Mouse (Mus musculus) stomach, embryonic 14.5 days (tissue): ENCODE results near the gene Hadha. TPM values are rescaled to one million over a fixed set of nuclear protein-coding genes. Genes with fewer than 3 reads are reported as not detected.

Source experiments
- ATAC-seq: fragments of 200-750 bp; cut with Nextera tagmentation; 2 replicates; pipeline ENCODE4 v1.8.0; 2017; ENCODE audit warnings: low read depth, moderate TSS enrichment; ENCODE audit not compliant: insufficient number of reproducible peaks, insufficient read depth, low FRiP score
- H3K27ac ChIP-seq: fragments of 300-500 bp; sonication (generic); 2 replicates; pipeline ENCODE4 v1.5.1; 2014; ENCODE audit warnings: mild to moderate bottlenecking, low read length, moderate library complexity, mixed read lengths
- H3K27me3 ChIP-seq: fragments of 300-500 bp; sonication (generic); 2 replicates; pipeline ENCODE4 v1.6.1; 2014; ENCODE audit warnings: low read length, control low read depth, mixed read lengths; ENCODE audit not compliant: control insufficient read depth, insufficient read depth
- H3K36me3 ChIP-seq: fragments of 300-500 bp; sonication (generic); 2 replicates; pipeline ENCODE4 v1.6.1; 2014; ENCODE audit warnings: mild to moderate bottlenecking, control low read depth, low read length, moderate library complexity, mixed read lengths; ENCODE audit not compliant: control insufficient read depth, insufficient read depth
- H3K4me1 ChIP-seq: fragments of 300-500 bp; sonication (generic); 2 replicates; pipeline ENCODE4 v1.6.1; 2014; ENCODE audit warnings: low read length, control low read depth, mixed read lengths; ENCODE audit not compliant: control insufficient read depth, insufficient read depth
- H3K4me2 ChIP-seq: fragments of 300-500 bp; sonication (generic); replicated peaks from 2 replicates; pipeline ENCODE4 v1.6.1; 2014; ENCODE audit warnings: low read depth, low read length, control low read depth
- H3K4me3 ChIP-seq: fragments of 300-500 bp; sonication (generic); 2 replicates; pipeline ENCODE4 v1.5.1; 2014; ENCODE audit warnings: low read depth, low read length, control low read depth
- H3K9ac ChIP-seq: fragments of 300-500 bp; sonication (generic); replicated peaks from 2 replicates; pipeline ENCODE4 v1.6.1; 2014; ENCODE audit warnings: low read depth, mild to moderate bottlenecking, control low read depth, low read length, moderate library complexity, mixed read lengths
- H3K9me3 ChIP-seq: fragments of 300-500 bp; sonication (generic); 2 replicates; pipeline ENCODE4 v1.6.1; 2016; ENCODE audit warnings: low read depth, low read length, control low read depth; ENCODE audit not compliant: control insufficient read depth
- WGBS: fragments of 180-500 bp; shearing (Covaris S2); extraction: QIAGEN DNeasy Blood & Tissue Kit; methylation state at CpG from one replicate; pipeline ENCODE4 v1.1.7; 2014; 5-methylcytosine and 5-hydroxymethylcytosine counted together
- polyA plus RNA-seq: library from polyadenylated mRNA; unstranded; fragments of >200 nt; fragmentation: Nextera tagmentation; extraction: Ambion mirVana; gene quantifications from 2 replicates; pipeline ENCODE4 v1.2.1, GENCODE M21; 2014

The Hadha gene
- polyA plus RNA-seq, 1 experiment from 2014 or later = 116 TPM

DNA sequence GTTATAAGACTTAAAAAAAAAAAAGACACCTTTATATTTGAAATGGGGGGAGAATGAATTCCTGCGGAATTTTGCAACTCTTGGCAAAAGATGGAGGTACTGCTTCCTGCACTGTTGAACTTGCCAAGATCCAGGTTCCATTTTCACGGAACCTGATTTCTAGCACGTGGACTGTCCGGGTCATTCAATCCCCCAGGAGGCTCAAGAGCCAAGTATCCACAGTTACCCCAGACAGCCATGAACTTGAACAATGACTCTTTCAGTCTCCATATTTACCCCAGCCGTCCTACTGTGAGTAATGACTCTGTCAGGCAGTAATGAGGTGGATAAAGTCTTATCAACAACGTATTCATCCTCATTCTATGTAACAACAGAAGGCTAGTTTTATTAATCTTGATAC is 8.4 kb downstream of the Hadha start:
- no peak for ATAC-seq
- 82% methylated on average over 6 of the region's 6 CpGs for WGBS
- Histone ChIP-seq H3K9ac (no peak overlapping the region), H3K4me2 (no peak overlapping the region), H3K9me3 (no peaks in the 10 kb centered on the region), H3K27ac (no peak overlapping the region), H3K4me3 (no peak overlapping the region), H3K36me3 (peaks cover 41% of the 10 kb centered on the region), H3K27me3 (no peaks in the 10 kb centered on the region), H3K4me1 (no peaks in the 10 kb centered on the region; the same call in 1 of the 2 replicates)

GRCm38 (mm10) chr5:30138193-30138592 is 16.8 kb downstream of the Hadha start:
- Histone ChIP-seq H3K4me1 (no peaks in the 10 kb centered on the region), H3K4me3 (no peak overlapping the region), H3K27ac (no peak overlapping the region), H3K4me2 (no peak overlapping the region), H3K36me3 (peaks cover 51% of the 10 kb centered on the region), H3K9me3 (no peaks in the 10 kb centered on the region), H3K27me3 (no peaks in the 10 kb centered on the region), H3K9ac (no peak overlapping the region)
- WGBS = 92% methylated on average over 4 of the region's 4 CpGs
- no peak for ATAC-seq

DNA sequence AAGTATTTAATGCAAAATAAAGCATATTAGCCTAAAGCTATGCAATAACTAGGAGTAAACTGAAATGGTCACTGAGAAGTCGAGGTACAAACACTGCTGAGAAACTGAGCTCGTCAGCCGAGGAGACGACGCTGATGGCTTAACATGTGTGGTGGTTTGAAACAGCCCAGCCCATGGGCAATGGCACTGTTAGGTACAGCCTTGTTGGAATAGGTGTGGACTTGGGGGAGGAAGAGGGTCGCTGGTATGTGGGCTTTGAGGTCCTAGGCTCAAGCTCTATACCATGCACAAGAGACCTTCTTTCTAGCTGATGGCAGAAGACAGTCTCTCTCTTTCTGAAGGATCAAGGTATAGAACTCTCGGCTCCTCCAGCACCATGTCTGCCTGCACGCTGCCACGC is 17.7 kb downstream of the Hadha start:
- H3K4me1 ChIP-seq = no peaks in the 10 kb centered on the region
- no peaks in the 10 kb centered on the region for H3K27me3 ChIP-seq
- no peak overlapping the region for H3K4me3 ChIP-seq
- no peak overlapping the region for H3K27ac ChIP-seq
- no peak overlapping the region for H3K9ac ChIP-seq
- H3K36me3 ChIP-seq = peaks cover 50% of the 10 kb centered on the region
- WGBS = 90% methylated on average over 9 of the region's 9 CpGs
- no peak for ATAC-seq
- H3K4me2 ChIP-seq = no peak overlapping the region
- H3K9me3 ChIP-seq = no peaks in the 10 kb centered on the region

- Histone ChIP-seq H3K27ac (no peak overlapping the region), H3K9me3 (no peaks in the 10 kb centered on the region), H3K9ac (no peak overlapping the region), H3K4me2 (no peak overlapping the region), H3K4me3 (no peak overlapping the region), H3K4me1 (no peaks in the 10 kb centered on the region), H3K27me3 (no peaks in the 10 kb centered on the region), H3K36me3 (peaks cover 54% of the 10 kb centered on the region)
- ATAC-seq = no peak
- 94% methylated on average over 11 of the region's 11 CpGs for WGBS
Measured at GRCm38 (mm10) chr5:30135711-30136231, 19.2 kb downstream of the Hadha start.

DNA sequence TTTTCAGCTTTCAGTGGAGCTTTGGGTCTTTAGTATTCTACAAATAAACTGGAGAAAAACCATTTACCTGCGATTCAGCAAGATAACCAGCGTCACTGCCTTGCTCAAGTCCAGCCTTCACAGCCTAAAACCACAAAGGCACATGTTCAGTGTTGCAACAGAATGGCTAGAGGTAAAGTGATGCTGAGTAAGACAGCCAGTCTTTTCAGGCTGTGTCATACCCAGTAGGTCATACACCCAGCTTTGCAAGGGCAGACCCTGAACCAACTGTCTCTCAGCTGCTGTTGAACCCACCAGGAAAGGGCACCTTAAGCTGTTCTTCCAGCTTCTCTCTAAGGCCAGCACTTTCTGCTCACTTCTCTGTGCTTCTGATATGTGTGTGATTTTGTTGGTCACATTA is 22.8 kb downstream of the Hadha start:
- H3K36me3 ChIP-seq = peaks cover 68% of the 10 kb centered on the region
- no peak overlapping the region for H3K4me3 ChIP-seq
- no peak overlapping the region for H3K27ac ChIP-seq
- no peaks in the 10 kb centered on the region for H3K9me3 ChIP-seq
- WGBS = 93% methylated on average over 2 of the region's 2 CpGs
- no peak for ATAC-seq
- H3K27me3 ChIP-seq = no peaks in the 10 kb centered on the region
- H3K4me1 ChIP-seq = no peaks in the 10 kb centered on the region
- H3K9ac ChIP-seq = no peak overlapping the region
- H3K4me2 ChIP-seq = no peak overlapping the region

DNA sequence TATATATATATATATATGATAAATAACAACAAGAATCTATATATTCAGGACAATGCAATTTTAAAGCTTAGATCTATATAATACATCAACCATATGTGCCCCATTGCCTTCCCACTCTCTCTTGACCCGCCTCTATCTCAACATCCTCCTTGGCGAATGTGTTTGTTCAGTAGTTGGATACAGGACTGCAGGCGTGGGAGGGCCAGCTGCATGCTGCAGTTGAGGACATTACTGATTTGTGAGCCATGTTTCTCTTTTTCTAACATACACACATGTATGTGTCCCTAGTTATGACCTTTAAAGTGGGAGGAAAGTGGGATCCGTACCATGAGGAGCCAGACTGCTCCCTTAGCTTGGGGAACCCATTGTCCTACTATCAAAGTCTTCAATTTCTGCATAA is 23.7 kb downstream of the Hadha start:
- no peaks in the 10 kb centered on the region for H3K9me3 ChIP-seq
- H3K4me2 ChIP-seq = no peak overlapping the region
- no peak overlapping the region for H3K9ac ChIP-seq
- peaks cover 76% of the 10 kb centered on the region for H3K36me3 ChIP-seq
- no peaks in the 10 kb centered on the region for H3K4me1 ChIP-seq
- ATAC-seq = no peak
- H3K27ac ChIP-seq = no peak overlapping the region
- H3K27me3 ChIP-seq = no peaks in the 10 kb centered on the region
- H3K4me3 ChIP-seq = no peak overlapping the region
- WGBS = 89% methylated on average over 4 of the region's 4 CpGs

DNA sequence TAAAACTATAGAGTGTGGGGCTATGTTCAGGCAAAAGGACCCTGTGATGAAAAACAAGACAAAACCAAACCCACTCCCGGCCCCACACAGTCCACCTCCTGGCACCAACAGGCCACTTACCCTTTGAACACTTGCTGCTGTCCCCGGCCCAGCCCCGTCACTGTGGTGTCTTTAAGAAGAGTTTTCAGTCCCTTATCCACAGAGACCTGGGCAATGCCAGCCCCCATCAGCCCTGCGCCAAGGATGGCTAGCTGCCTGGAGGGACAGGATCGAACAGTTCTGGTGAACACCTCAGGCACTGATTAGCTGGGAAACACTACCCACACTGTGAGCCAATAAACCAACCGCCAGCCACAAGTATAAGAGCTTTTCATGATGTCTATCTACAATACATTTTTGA is 26.3 kb downstream of the Hadha start:
- peaks cover 88% of the 10 kb centered on the region for H3K36me3 ChIP-seq
- 89% methylated on average over 6 of the region's 6 CpGs for WGBS
- H3K27ac ChIP-seq = no peak overlapping the region

DNA sequence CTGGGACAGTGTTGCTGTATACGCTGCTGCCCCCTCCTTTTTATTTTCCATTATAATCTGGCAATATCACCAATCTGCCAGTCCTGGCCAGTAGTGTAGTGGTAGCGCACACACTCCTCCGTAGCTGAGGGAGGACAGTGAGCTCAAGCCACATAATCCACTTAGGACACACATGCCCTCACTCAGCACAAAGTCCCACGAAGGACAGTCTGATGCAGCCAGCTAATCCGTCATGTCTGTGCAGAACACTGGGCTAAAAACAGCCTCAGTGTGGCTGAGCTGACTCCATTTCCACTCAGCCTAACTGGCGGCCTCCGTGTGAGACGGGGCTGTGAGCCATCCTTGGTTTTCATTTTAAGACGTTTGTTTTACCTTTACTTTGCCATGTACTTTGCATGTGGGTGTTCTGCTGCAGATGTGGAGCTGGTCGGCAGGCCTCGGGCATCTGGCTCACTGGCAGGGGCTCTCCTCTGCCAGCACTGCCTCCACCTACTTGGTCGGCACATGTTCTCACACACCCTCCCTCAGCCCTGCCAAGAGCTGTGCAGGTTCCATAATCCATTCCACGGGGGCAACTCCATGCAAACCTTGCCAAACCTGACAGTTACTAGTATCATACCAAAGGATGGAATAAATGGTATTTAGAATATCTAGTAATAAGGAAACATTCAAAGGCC is 26.9 kb downstream of the Hadha start:
- Histone ChIP-seq H3K4me1 (no peaks in the 10 kb centered on the region), H3K36me3 (peaks cover 90% of the 10 kb centered on the region), H3K4me3 (no peak overlapping the region), H3K27me3 (no peaks in the 10 kb centered on the region), H3K4me2 (no peak overlapping the region), H3K27ac (no peak overlapping the region), H3K9me3 (no peaks in the 10 kb centered on the region), H3K9ac (no peak overlapping the region)
- ATAC-seq = no peak
- 90% methylated on average over 13 of the region's 13 CpGs for whole genome bisulfite sequencing

More for the DNA sequence above, 26.3 kb downstream of the Hadha start:
- H3K9me3 ChIP-seq = no peaks in the 10 kb centered on the region
- no peak overlapping the region for H3K9ac ChIP-seq
- H3K27me3 ChIP-seq = no peaks in the 10 kb centered on the region
- ATAC-seq = no peak
- H3K4me1 ChIP-seq = no peaks in the 10 kb centered on the region
- no peak overlapping the region for H3K4me2 ChIP-seq
- no peak overlapping the region for H3K4me3 ChIP-seq

DNA sequence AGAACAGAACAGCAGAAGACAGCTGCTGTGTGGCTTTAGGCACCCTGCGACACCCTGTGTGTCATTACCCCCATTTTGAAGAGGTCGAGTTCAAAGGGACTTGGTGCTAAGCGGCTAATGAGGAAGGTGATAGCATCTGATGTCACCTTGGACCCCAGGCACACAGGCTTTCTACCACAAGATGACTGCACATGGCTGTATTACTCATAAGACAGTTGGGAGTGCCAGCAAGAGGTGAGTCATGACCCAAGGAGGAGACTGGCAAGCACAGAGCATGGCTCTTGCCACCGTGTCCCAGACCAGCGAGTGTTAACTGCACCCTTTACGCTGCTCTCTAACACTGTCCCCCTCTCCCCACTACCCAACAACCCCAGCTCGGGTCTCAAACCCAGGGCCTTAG is 28.2 kb downstream of the Hadha start:
- Histone ChIP-seq H3K4me1 (no peaks in the 10 kb centered on the region), H3K36me3 (peaks cover 90% of the 10 kb centered on the region), H3K4me2 (no peak overlapping the region), H3K4me3 (no peak overlapping the region), H3K27ac (no peak overlapping the region), H3K9me3 (no peaks in the 10 kb centered on the region), H3K27me3 (no peaks in the 10 kb centered on the region), H3K9ac (no peak overlapping the region)
- 85% methylated on average over 7 of the region's 7 CpGs for WGBS
- no peak for ATAC-seq
